ENCODE assay signal across 23 mouse cellular contexts in genomic region chr10:31544149-31544942, GRCm38 (mm10).
A peak's percentile ranks its signal among the peaks of the same experiment; 100 is the strongest.
DNase-seq lines count a peak whose midpoint lies in the region; ATAC-seq and TF ChIP-seq lines count a peak whose summit lies in the region.
"Had no signal": no experiment of that assay in that cellular context is flagged by ENCODE, and none has a peak within 500 bp of the region (broad histone marks: within the 10 kb centered on the region; RNA-seq: fewer than 3 reads in every experiment).

No protein-coding gene starts in this region.

- WGBS in liver, embryonic 11.5 days = 46% methylated on average over 6 of the region's 6 CpGs
- WGBS in liver, postnatal 0 days (ENCODE audit: insufficient replicate concordance) = 54% methylated on average over 6 of the region's 6 CpGs
- 87% methylated on average over 6 of the region's 6 CpGs for WGBS in kidney, adult 2 months
- WGBS in midbrain, embryonic 16.5 days = 91% methylated on average over 6 of the region's 6 CpGs

- TF ChIP-seq EP300 in liver, postnatal 0 days (IDR thresholded peaks at IDR 0.05; ENCODE audit: low read depth) = no peak

- no peaks in the 10 kb centered on the region for H3K36me3 ChIP-seq in liver, embryonic 11.5 days (ENCODE audit: control insufficient read depth, insufficient read depth, low read length)
- no peaks in the 10 kb centered on the region for H3K36me3 ChIP-seq in liver, postnatal 0 days (replicated peaks; ENCODE audit: insufficient read depth, low read length)
- no peaks in the 10 kb centered on the region for H3K36me3 ChIP-seq in kidney, adult 2 months (ENCODE audit: control insufficient read depth, insufficient read depth, low read length)
- H3K36me3 ChIP-seq in midbrain, embryonic 16.5 days (ENCODE audit: control insufficient read depth, insufficient read depth, low read length) = no peaks in the 10 kb centered on the region
- H3K36me3 ChIP-seq: forebrain, embryonic 12.5 days; intestine, embryonic 15.5 days had no signal

- H3K4me1 ChIP-seq in liver, embryonic 11.5 days (replicated peaks; ENCODE audit: control insufficient read depth, insufficient read depth, low read length) = no peaks in the 10 kb centered on the region
- H3K4me1 ChIP-seq in liver, postnatal 0 days (ENCODE audit: insufficient read depth) = no peaks in the 10 kb centered on the region
- H3K4me1 ChIP-seq in kidney, adult 2 months (ENCODE audit: control insufficient read depth, insufficient read depth, low read length) = no peaks in the 10 kb centered on the region
- H3K4me1 ChIP-seq in midbrain, embryonic 16.5 days (ENCODE audit: control insufficient read depth, insufficient read depth, low read length) = no peaks in the 10 kb centered on the region
- H3K4me1 ChIP-seq: embryonic facial prominence, embryonic 13.5 days; forebrain, embryonic 12.5 days; intestine, embryonic 15.5 days had no signal

- no peaks in the 10 kb centered on the region for H3K27me3 ChIP-seq in liver, embryonic 11.5 days (replicated peaks; ENCODE audit: control insufficient read depth, insufficient read depth, low read length)
- no peaks in the 10 kb centered on the region for H3K27me3 ChIP-seq in liver, postnatal 0 days (ENCODE audit: insufficient read depth, low read length)
- H3K27me3 ChIP-seq in kidney, adult 2 months (replicated peaks; ENCODE audit: control insufficient read depth, insufficient read depth, low read length) = no peaks in the 10 kb centered on the region
- H3K27me3 ChIP-seq in midbrain, embryonic 16.5 days (ENCODE audit: control insufficient read depth, insufficient read depth, low read depth, low read length) = no peaks in the 10 kb centered on the region
- H3K27me3 ChIP-seq: embryonic facial prominence, embryonic 13.5 days; forebrain, embryonic 12.5 days; heart, embryonic 13.5 days; intestine, embryonic 15.5 days had no signal

- TF ChIP-seq POLR2A in kidney, adult 2 months (IDR thresholded peaks at IDR 0.05; ENCODE audit: low read depth, low read length) = no peak

- H3K9ac ChIP-seq in liver, embryonic 11.5 days (ENCODE audit: low read depth, low read length) = no peak overlapping the region
- H3K9ac ChIP-seq in liver, postnatal 0 days (replicated peaks) = no peak overlapping the region
- H3K9ac ChIP-seq in midbrain, embryonic 16.5 days (ENCODE audit: low read depth, low read length) = no peak overlapping the region
- H3K9ac ChIP-seq: embryonic facial prominence, embryonic 13.5 days; forebrain, embryonic 12.5 days; forebrain, postnatal 0 days; heart, embryonic 13.5 days; hindbrain, embryonic 14.5 days; intestine, embryonic 15.5 days had no signal

- H3K4me3 ChIP-seq in liver, embryonic 11.5 days (ENCODE audit: low read depth, low read length) = no peak overlapping the region
- H3K4me3 ChIP-seq in liver, postnatal 0 days (ENCODE audit: low read depth, low read length) = no peak overlapping the region
- H3K4me3 ChIP-seq in kidney, adult 2 months (ENCODE audit: insufficient read depth, low read depth, low read length) = no peak overlapping the region
- H3K4me3 ChIP-seq in midbrain, embryonic 16.5 days (ENCODE audit: low read depth, low read length) = no peak overlapping the region
- H3K4me3 ChIP-seq: embryonic facial prominence, embryonic 13.5 days; forebrain, embryonic 12.5 days; gastrocnemius, adult 2 months; heart, embryonic 13.5 days; intestine, embryonic 15.5 days had no signal

- H3K9me3 ChIP-seq in liver, embryonic 11.5 days (ENCODE audit: control insufficient read depth, low read length) = no peaks in the 10 kb centered on the region
- no peaks in the 10 kb centered on the region for H3K9me3 ChIP-seq in liver, postnatal 0 days (ENCODE audit: low read length)
- H3K9me3 ChIP-seq in midbrain, embryonic 16.5 days (replicated peaks; ENCODE audit: control insufficient read depth, low read length, poor library complexity, severe bottlenecking) = no peaks in the 10 kb centered on the region
- H3K9me3 ChIP-seq: embryonic facial prominence, embryonic 13.5 days; forebrain, embryonic 12.5 days; heart, embryonic 13.5 days; intestine, embryonic 15.5 days had no signal

- DNase-seq in liver, embryonic 11.5 days (ENCODE audit: low spot score) = no peak
- no peak for DNase-seq in liver, postnatal 0 days
- DNase-seq in embryo, embryonic 9.5 days (ENCODE audit: extremely low spot score) = peak; percentile 2
- DNase-seq in spleen, postnatal 10 days (ENCODE audit: low spot score in 2 of 2) = no peak
- DNase-seq in kidney, adult 2 months = no peak
- DNase-seq: adrenal gland, adult 8-10 months; adrenal gland, postnatal 36 days; cerebellum, adult 11-12 months; cerebellum, adult 9-10 months; cerebellum, postnatal 25 days; forebrain, postnatal 0 days; gastrocnemius, adult 2 months; gastrocnemius, postnatal 25 days; heart, adult 11 months; heart, postnatal 36 days had no signal

- H3K27ac ChIP-seq in liver, embryonic 11.5 days (ENCODE audit: low read depth, low read length) = no peak overlapping the region
- H3K27ac ChIP-seq in liver, postnatal 0 days (ENCODE audit: low read depth) = no peak overlapping the region
- H3K27ac ChIP-seq in kidney, adult 2 months (ENCODE audit: insufficient read depth, low read depth, low read length) = no peak overlapping the region
- no peak overlapping the region for H3K27ac ChIP-seq in midbrain, embryonic 16.5 days (ENCODE audit: low read length)
- H3K27ac ChIP-seq: embryonic facial prominence, embryonic 13.5 days; forebrain, embryonic 12.5 days; gastrocnemius, adult 2 months; heart, embryonic 13.5 days; hindbrain, embryonic 14.5 days; intestine, embryonic 15.5 days had no signal

- ATAC-seq in liver, embryonic 11.5 days (replicated peaks; ENCODE audit: low FRiP score) = peak; percentile 34; the same call in 1 of the 2 replicates
- ATAC-seq in liver, postnatal 0 days = no peak
- peak; percentile 83 for ATAC-seq in megakaryocyte, adult 5-6 weeks (ENCODE audit: poor library complexity, severe bottlenecking)
- ATAC-seq in monocyte, adult 5-6 weeks (replicated peaks; ENCODE audit: insufficient number of reproducible peaks, low FRiP score, low TSS enrichment, poor library complexity, severe bottlenecking) = peak; percentile 71
- ATAC-seq in midbrain, embryonic 16.5 days = no peak
- ATAC-seq: forebrain, postnatal 0 days; intestine, embryonic 15.5 days had no signal

- TF ChIP-seq CTCF in liver, postnatal 0 days (IDR thresholded peaks at IDR 0.05; ENCODE audit: low read depth) = no peak
- no peak for TF ChIP-seq CTCF in kidney, adult 2 months (conservative IDR thresholded peaks at IDR 0.05; ENCODE audit: insufficient read depth, insufficient read length, low read depth, low read length)

- H3K4me2 ChIP-seq in liver, embryonic 11.5 days = no peak overlapping the region
- H3K4me2 ChIP-seq in liver, postnatal 0 days (ENCODE audit: low read depth, low read length) = no peak overlapping the region
- no peak overlapping the region for H3K4me2 ChIP-seq in midbrain, embryonic 16.5 days (ENCODE audit: low read length)
- H3K4me2 ChIP-seq: embryonic facial prominence, embryonic 13.5 days; forebrain, embryonic 12.5 days; heart, embryonic 13.5 days; hindbrain, embryonic 14.5 days; intestine, embryonic 15.5 days had no signal

Comparison
In these comparisons a context has a peak if more than half of its experiments do, and no peak if none do; other contexts are left out.
1. ATAC-seq: peak in liver, embryonic 11.5 days (single experiment), megakaryocyte, adult 5-6 weeks (single experiment) and monocyte, adult 5-6 weeks (single experiment); none in liver, postnatal 0 days (single experiment) and midbrain, embryonic 16.5 days (single experiment).